Mouse (Mus musculus): Measurements from ENCODE around the gene Zfp866. TPM values are rescaled to one million over a fixed set of nuclear protein-coding genes. Genes with fewer than 3 reads are reported as not detected.

Gene Zfp866
- polyA plus RNA-seq, 1 experiment from 2014 or later, result 39.6 TPM

GRCm38 (mm10) chr8:69761814-69762445 is 29.0 kb downstream of the Zfp866 start:
- H3K36me3 ChIP-seq, result peaks cover 77% of the 10 kb centered on the region
- peaks cover 11% of the 10 kb centered on the region for H3K9me3 ChIP-seq

DNA sequence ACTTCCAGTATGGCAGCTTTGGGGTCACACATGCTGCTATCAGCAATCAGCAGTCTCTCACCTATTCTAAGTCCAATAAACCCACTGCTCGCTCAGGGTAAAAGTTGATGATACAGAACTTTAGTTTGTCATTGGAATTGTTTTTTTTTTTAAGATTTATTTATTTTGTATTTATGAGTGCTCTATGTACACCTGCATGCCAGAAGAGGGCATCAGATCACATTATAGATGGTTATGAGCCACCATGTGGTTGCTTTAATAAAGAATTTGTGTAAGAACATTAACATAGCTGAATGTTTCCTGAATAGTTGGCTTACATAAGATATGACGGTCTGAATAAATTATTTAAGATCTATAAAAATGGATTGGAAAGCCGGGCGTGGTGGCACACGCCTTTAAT is 32.7 kb downstream of the Zfp866 start:
- no peaks in the 10 kb centered on the region for H3K4me1 ChIP-seq (replicated peaks)
- 95% methylated on average over 5 of the region's 5 CpGs for WGBS
- H3K4me3 ChIP-seq, result no peak overlapping the region
- no peak overlapping the region for H3K27ac ChIP-seq (replicated peaks)
- H3K9me3 ChIP-seq, result no peaks in the 10 kb centered on the region
- ATAC-seq (ENCODE audit: low read depth), result no peak
- no peak overlapping the region for H3K4me2 ChIP-seq
- no peaks in the 10 kb centered on the region for H3K27me3 ChIP-seq
- H3K36me3 ChIP-seq, result peaks cover 53% of the 10 kb centered on the region
- H3K9ac ChIP-seq, result no peak overlapping the region

More at GRCm38 (mm10) chr8:69761814-69762445, 29.0 kb downstream of the Zfp866 start:
- Histone ChIP-seq H3K4me2 (no peak overlapping the region), H3K4me3 (no peak overlapping the region), H3K27ac (replicated peaks) (no peak overlapping the region), H3K4me1 (replicated peaks) (no peaks in the 10 kb centered on the region), H3K27me3 (no peaks in the 10 kb centered on the region), H3K9ac (no peak overlapping the region)
- ATAC-seq (ENCODE audit: low read depth), result no peak
- WGBS, result 88% methylated on average over 4 of the region's 4 CpGs

- Histone ChIP-seq H3K4me2 (no peak overlapping the region), H3K4me1 (replicated peaks) (peaks cover 18% of the 10 kb centered on the region), H3K27ac (replicated peaks) (no peak overlapping the region), H3K9me3 (no peaks in the 10 kb centered on the region), H3K27me3 (no peaks in the 10 kb centered on the region), H3K4me3 (no peak overlapping the region), H3K36me3 (peaks cover 13% of the 10 kb centered on the region), H3K9ac (no peak overlapping the region)
- ATAC-seq (ENCODE audit: low read depth), result no peak
- 97% methylated on average over 2 of the region's 2 CpGs for WGBS
Measured at GRCm38 (mm10) chr8:69752437-69752836, 38.5 kb downstream of the Zfp866 start.

GRCm38 (mm10) chr8:69749544-69750454 is 41.2 kb downstream of the Zfp866 start, which contains the start of gene Zfp963:
Zfp963 (minus strand) TSS chr8:69749970.
- H3K9ac ChIP-seq, result peak within 1 kb of the TSS; percentile 93
- WGBS, result 4% methylated on average over 48 of the region's 48 CpGs
- no peaks in the 10 kb centered on the region for H3K36me3 ChIP-seq
- peak within 1 kb of the TSS; percentile 60 for H3K4me2 ChIP-seq
- H3K9me3 ChIP-seq, result no peaks in the 10 kb centered on the region
- no peaks in the 10 kb centered on the region for H3K27me3 ChIP-seq
- ATAC-seq (ENCODE audit: low read depth), result peak; percentile 99
- H3K4me3 ChIP-seq, result peak within 1 kb of the TSS; percentile 71
- H3K4me1 ChIP-seq (replicated peaks), result peaks cover 18% of the 10 kb centered on the region
- peak within 1 kb of the TSS; percentile 99 for H3K27ac ChIP-seq (replicated peaks)

DNA sequence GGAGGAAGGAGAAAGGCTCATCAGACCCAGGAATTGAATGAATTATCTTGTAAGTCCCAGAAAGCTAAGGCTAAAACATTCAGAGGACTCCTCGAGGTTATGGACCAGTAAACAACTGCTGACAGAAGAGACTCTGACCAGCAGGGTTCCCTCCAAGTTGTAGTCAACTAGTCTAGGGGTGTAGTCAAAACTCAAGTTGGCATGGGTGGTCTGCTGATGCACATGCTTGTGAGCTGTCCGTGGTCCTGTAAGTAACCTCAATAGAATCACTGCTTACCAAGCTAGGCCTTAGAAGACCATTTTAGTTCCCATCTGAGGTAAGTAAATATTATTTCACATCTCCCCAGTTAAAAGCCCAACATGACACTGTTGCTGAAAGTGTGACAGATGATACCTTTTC is 49.7 kb downstream of the Zfp866 start:
- no peak overlapping the region for H3K4me3 ChIP-seq
- WGBS, result 80% methylated on average over 2 of the region's 2 CpGs
- ATAC-seq (ENCODE audit: low read depth), result no peak
- H3K4me2 ChIP-seq, result no peak overlapping the region
- H3K9ac ChIP-seq, result no peak overlapping the region
- no peaks in the 10 kb centered on the region for H3K9me3 ChIP-seq
- peaks cover 27% of the 10 kb centered on the region for H3K36me3 ChIP-seq
- no peaks in the 10 kb centered on the region for H3K27me3 ChIP-seq
- no peak overlapping the region for H3K27ac ChIP-seq (replicated peaks)
- no peaks in the 10 kb centered on the region for H3K4me1 ChIP-seq (replicated peaks)

- no peaks in the 10 kb centered on the region for H3K4me1 ChIP-seq (replicated peaks)
- H3K4me3 ChIP-seq, result no peak overlapping the region
- no peak overlapping the region for H3K9ac ChIP-seq
- no peaks in the 10 kb centered on the region for H3K27me3 ChIP-seq
- no peaks in the 10 kb centered on the region for H3K9me3 ChIP-seq
- no peak for ATAC-seq (ENCODE audit: low read depth)
- H3K4me2 ChIP-seq, result no peak overlapping the region
- 92% methylated on average over 6 of the region's 6 CpGs for WGBS
- peaks cover 27% of the 10 kb centered on the region for H3K36me3 ChIP-seq
- H3K27ac ChIP-seq (replicated peaks), result no peak overlapping the region
Measured at GRCm38 (mm10) chr8:69740763-69741162, 50.2 kb downstream of the Zfp866 start.

- H3K9ac ChIP-seq, result no peak overlapping the region
- 0 out of 2 replicates have a peak, but pooled peaks cover 6% of the 10 kb centered on the region for H3K36me3 ChIP-seq
- H3K27me3 ChIP-seq, result no peaks in the 10 kb centered on the region
- no peak overlapping the region for H3K4me3 ChIP-seq
- 95% methylated on average over 1 of the region's 1 CpGs for WGBS
- H3K4me1 ChIP-seq (replicated peaks), result no peaks in the 10 kb centered on the region
- ATAC-seq (ENCODE audit: low read depth), result no peak
- H3K9me3 ChIP-seq, result no peaks in the 10 kb centered on the region
- H3K4me2 ChIP-seq, result no peak overlapping the region
- H3K27ac ChIP-seq (replicated peaks), result no peak overlapping the region
Measured at GRCm38 (mm10) chr8:69735495-69735894, 55.5 kb downstream of the Zfp866 start.

GRCm38 (mm10) chr8:69717232-69717580 is 73.8 kb downstream of the Zfp866 start:
- Histone ChIP-seq H3K9ac (peak overlapping the region; percentile 52; the same call in 1 of the 2 replicates), H3K9me3 (no peaks in the 10 kb centered on the region), H3K4me2 (peak overlapping the region; percentile 56), H3K4me1 (replicated peaks) (peaks cover 33% of the 10 kb centered on the region), H3K36me3 (peaks cover 11% of the 10 kb centered on the region), H3K27ac (replicated peaks) (peak overlapping the region; percentile 72), H3K27me3 (no peaks in the 10 kb centered on the region), H3K4me3 (peak overlapping the region; percentile 91)
- peak; percentile 38 for ATAC-seq (ENCODE audit: low read depth)
- WGBS, result 50% methylated on average over 5 of the region's 5 CpGs

GRCm38 (mm10) chr8:69716403-69717231 is 74.4 kb downstream of the Zfp866 start:
- Histone ChIP-seq H3K36me3 (peaks cover 16% of the 10 kb centered on the region), H3K9ac (peak overlapping the region; percentile 96), H3K27ac (replicated peaks) (peak overlapping the region; percentile 100), H3K9me3 (no peaks in the 10 kb centered on the region), H3K27me3 (no peaks in the 10 kb centered on the region), H3K4me3 (peak overlapping the region; percentile 91), H3K4me1 (replicated peaks) (peaks cover 33% of the 10 kb centered on the region), H3K4me2 (peak overlapping the region; percentile 57)
- ATAC-seq (ENCODE audit: low read depth), result peak; percentile 100
- WGBS, result under 1% methylated on average over 52 of the region's 52 CpGs

GRCm38 (mm10) chr8:69715366-69715765 is 75.6 kb downstream of the Zfp866 start:
- H3K4me2 ChIP-seq, result peak overlapping the region; percentile 57
- no peak overlapping the region for H3K27ac ChIP-seq (replicated peaks)
- H3K9ac ChIP-seq, result peak overlapping the region; percentile 56
- ATAC-seq (ENCODE audit: low read depth), result no peak
- peaks cover 24% of the 10 kb centered on the region for H3K36me3 ChIP-seq
- H3K4me3 ChIP-seq, result peak overlapping the region; percentile 91
- WGBS, result 85% methylated on average over 6 of the region's 6 CpGs
- H3K4me1 ChIP-seq (replicated peaks), result peaks cover 33% of the 10 kb centered on the region
- H3K9me3 ChIP-seq, result no peaks in the 10 kb centered on the region
- no peaks in the 10 kb centered on the region for H3K27me3 ChIP-seq

DNA sequence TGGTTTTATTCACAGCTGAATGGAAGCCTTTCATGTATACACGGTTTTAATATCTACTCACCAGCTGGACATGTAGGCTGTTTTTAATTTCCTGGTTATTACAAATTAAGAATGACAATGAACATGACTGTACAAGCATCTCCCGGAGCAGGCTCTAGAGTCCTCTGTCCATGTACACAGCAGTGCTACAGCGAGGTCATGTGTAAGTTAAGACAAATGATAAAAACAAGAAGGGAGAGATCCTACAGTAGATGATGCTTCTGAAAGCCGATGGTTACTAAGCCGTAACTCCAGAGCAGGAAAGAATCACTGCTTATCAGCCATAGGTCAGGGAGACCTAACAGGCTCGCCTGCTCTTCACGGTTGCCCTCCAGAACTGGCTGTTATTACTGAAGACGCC is 77.5 kb downstream of the Zfp866 start:
- Histone ChIP-seq H3K4me2 (no peak overlapping the region), H3K9me3 (no peaks in the 10 kb centered on the region), H3K27me3 (no peaks in the 10 kb centered on the region), H3K4me1 (replicated peaks) (peaks cover 33% of the 10 kb centered on the region), H3K9ac (0 out of 2 replicates have a peak overlapping the region, but pooled peaks have one; percentile 5), H3K27ac (replicated peaks) (no peak overlapping the region), H3K36me3 (peaks cover 43% of the 10 kb centered on the region), H3K4me3 (no peak overlapping the region)
- ATAC-seq (ENCODE audit: low read depth), result no peak
- WGBS, result 91% methylated on average over 8 of the region's 8 CpGs

Data from neural tube, embryonic 13.5 days (tissue).